Mouse (Mus musculus): ENCODE measurements around the gene Mpv17l2. TPM values are rescaled to one million over a fixed set of nuclear protein-coding genes. Genes with fewer than 3 reads are reported as not detected.

Gene Mpv17l2
- polyA plus RNA-seq, 1 experiment: 86.8 TPM

GRCm38 (mm10) chr8:70738211-70738610 is 22.5 kb downstream of the Mpv17l2 start:
- H3K27me3 ChIP-seq (ENCODE audit: control insufficient read depth, insufficient read depth, insufficient read length): peaks cover 27% of the 10 kb centered on the region

GRCm38 (mm10) chr8:70737705-70738104 is 23.0 kb downstream of the Mpv17l2 start:
- Histone ChIP-seq H3K79me2 (ENCODE audit: control insufficient read depth, insufficient read depth) (no peaks in the 10 kb centered on the region), H3ac (ENCODE audit: control insufficient read depth, insufficient read length, low read depth) (no peak overlapping the region), H3K27me3 (ENCODE audit: control insufficient read depth, insufficient read depth, insufficient read length) (peaks cover 25% of the 10 kb centered on the region), H3K4me3 (ENCODE audit: insufficient read depth, poor library complexity, severe bottlenecking) (no peak overlapping the region), H3K36me3 (ENCODE audit: control insufficient read depth, insufficient read depth) (no peaks in the 10 kb centered on the region), H3K79me3 (ENCODE audit: low read depth) (no peaks in the 10 kb centered on the region)
- TF ChIP-seq USF1 (IDR thresholded peaks at IDR 0.05; ENCODE audit: low read depth): no peak
- TF ChIP-seq CTCF (IDR thresholded peaks at IDR 0.05; ENCODE audit: control insufficient read depth, insufficient read depth, insufficient read length): no peak
- no peak for TF ChIP-seq MYOD1 (IDR thresholded peaks at IDR 0.05; ENCODE audit: control insufficient read depth, insufficient read length, low read depth)
- no peak for TF ChIP-seq CEBPB (IDR thresholded peaks at IDR 0.05; ENCODE audit: low read depth)
- no peak for TF ChIP-seq MYOG (IDR thresholded peaks at IDR 0.05; ENCODE audit: control insufficient read depth, extremely low read depth, insufficient read length)
- no peak for TF ChIP-seq MAX (IDR thresholded peaks at IDR 0.05)
- no peak for TF ChIP-seq FOSL1 (IDR thresholded peaks at IDR 0.05; ENCODE audit: insufficient read depth, low read length, poor library complexity, severe bottlenecking)

More at GRCm38 (mm10) chr8:70738211-70738610, 22.5 kb downstream of the Mpv17l2 start:
- H3K36me3 ChIP-seq (ENCODE audit: control insufficient read depth, insufficient read depth): no peaks in the 10 kb centered on the region
- no peaks in the 10 kb centered on the region for H3K79me2 ChIP-seq (ENCODE audit: control insufficient read depth, insufficient read depth)
- H3ac ChIP-seq (ENCODE audit: control insufficient read depth, insufficient read length, low read depth): no peak overlapping the region
- H3K79me3 ChIP-seq (ENCODE audit: low read depth): no peaks in the 10 kb centered on the region
- TF ChIP-seq MYOG (IDR thresholded peaks at IDR 0.05; ENCODE audit: control insufficient read depth, extremely low read depth, insufficient read length) (no peak), FOSL1 (IDR thresholded peaks at IDR 0.05; ENCODE audit: insufficient read depth, low read length, poor library complexity, severe bottlenecking) (no peak), CTCF (IDR thresholded peaks at IDR 0.05; ENCODE audit: control insufficient read depth, insufficient read depth, insufficient read length) (no peak), MAX (IDR thresholded peaks at IDR 0.05) (no peak), CEBPB (IDR thresholded peaks at IDR 0.05; ENCODE audit: low read depth) (no peak), MYOD1 (IDR thresholded peaks at IDR 0.05; ENCODE audit: control insufficient read depth, insufficient read length, low read depth) (no peak), USF1 (IDR thresholded peaks at IDR 0.05; ENCODE audit: low read depth) (no peak)
- H3K4me3 ChIP-seq (ENCODE audit: insufficient read depth, poor library complexity, severe bottlenecking): no peak overlapping the region

- Histone ChIP-seq H3ac (ENCODE audit: control insufficient read depth, insufficient read length, low read depth) (no peak overlapping the region), H3K4me3 (ENCODE audit: insufficient read depth, poor library complexity, severe bottlenecking) (no peak overlapping the region), H3K36me3 (ENCODE audit: control insufficient read depth, insufficient read depth) (no peaks in the 10 kb centered on the region), H3K79me3 (ENCODE audit: low read depth) (no peaks in the 10 kb centered on the region), H3K27me3 (ENCODE audit: control insufficient read depth, insufficient read depth, insufficient read length) (peaks cover 14% of the 10 kb centered on the region), H3K79me2 (ENCODE audit: control insufficient read depth, insufficient read depth) (no peaks in the 10 kb centered on the region)
- no peak for TF ChIP-seq CTCF (IDR thresholded peaks at IDR 0.05; ENCODE audit: control insufficient read depth, insufficient read depth, insufficient read length)
- TF ChIP-seq MAX (IDR thresholded peaks at IDR 0.05): no peak
- no peak for TF ChIP-seq MYOG (IDR thresholded peaks at IDR 0.05; ENCODE audit: control insufficient read depth, extremely low read depth, insufficient read length)
- no peak for TF ChIP-seq FOSL1 (IDR thresholded peaks at IDR 0.05; ENCODE audit: insufficient read depth, low read length, poor library complexity, severe bottlenecking)
- TF ChIP-seq USF1 (IDR thresholded peaks at IDR 0.05; ENCODE audit: low read depth): no peak
- TF ChIP-seq MYOD1 (IDR thresholded peaks at IDR 0.05; ENCODE audit: control insufficient read depth, insufficient read length, low read depth): no peak
- TF ChIP-seq CEBPB (IDR thresholded peaks at IDR 0.05; ENCODE audit: low read depth): no peak
Measured at GRCm38 (mm10) chr8:70730956-70731355, 29.8 kb downstream of the Mpv17l2 start.

GRCm38 (mm10) chr8:70729808-70730475 is 30.8 kb downstream of the Mpv17l2 start:
- Histone ChIP-seq H3K4me3 (ENCODE audit: insufficient read depth, poor library complexity, severe bottlenecking) (no peak overlapping the region), H3K27me3 (ENCODE audit: control insufficient read depth, insufficient read depth, insufficient read length) (peaks cover 14% of the 10 kb centered on the region), H3K79me3 (ENCODE audit: low read depth) (no peaks in the 10 kb centered on the region), H3ac (ENCODE audit: control insufficient read depth, insufficient read length, low read depth) (no peak overlapping the region), H3K79me2 (ENCODE audit: control insufficient read depth, insufficient read depth) (no peaks in the 10 kb centered on the region), H3K36me3 (ENCODE audit: control insufficient read depth, insufficient read depth) (no peaks in the 10 kb centered on the region)
- no peak for TF ChIP-seq MYOD1 (IDR thresholded peaks at IDR 0.05; ENCODE audit: control insufficient read depth, insufficient read length, low read depth)
- TF ChIP-seq CEBPB (IDR thresholded peaks at IDR 0.05; ENCODE audit: low read depth): no peak
- TF ChIP-seq MAX (IDR thresholded peaks at IDR 0.05): no peak
- no peak for TF ChIP-seq MYOG (IDR thresholded peaks at IDR 0.05; ENCODE audit: control insufficient read depth, extremely low read depth, insufficient read length)
- TF ChIP-seq CTCF (IDR thresholded peaks at IDR 0.05; ENCODE audit: control insufficient read depth, insufficient read depth, insufficient read length): no peak
- TF ChIP-seq FOSL1 (IDR thresholded peaks at IDR 0.05; ENCODE audit: insufficient read depth, low read length, poor library complexity, severe bottlenecking): no peak
- TF ChIP-seq USF1 (IDR thresholded peaks at IDR 0.05; ENCODE audit: low read depth): no peak

GRCm38 (mm10) chr8:70726721-70727120 is 34.0 kb downstream of the Mpv17l2 start:
- H3K79me3 ChIP-seq (ENCODE audit: low read depth): no peaks in the 10 kb centered on the region
- peaks cover 6% of the 10 kb centered on the region for H3K27me3 ChIP-seq (ENCODE audit: control insufficient read depth, insufficient read depth, insufficient read length)

More at GRCm38 (mm10) chr8:70726721-70727120, 34.0 kb downstream of the Mpv17l2 start:
- TF ChIP-seq FOSL1 (IDR thresholded peaks at IDR 0.05; ENCODE audit: insufficient read depth, low read length, poor library complexity, severe bottlenecking) (no peak), MAX (IDR thresholded peaks at IDR 0.05) (no peak), MYOD1 (IDR thresholded peaks at IDR 0.05; ENCODE audit: control insufficient read depth, insufficient read length, low read depth) (no peak)
- no peaks in the 10 kb centered on the region for H3K36me3 ChIP-seq (ENCODE audit: control insufficient read depth, insufficient read depth)
- H3K79me2 ChIP-seq (ENCODE audit: control insufficient read depth, insufficient read depth): no peaks in the 10 kb centered on the region
- H3ac ChIP-seq (ENCODE audit: control insufficient read depth, insufficient read length, low read depth): no peak overlapping the region
- no peak overlapping the region for H3K4me3 ChIP-seq (ENCODE audit: insufficient read depth, poor library complexity, severe bottlenecking)

Measured in C2C12 (cell line).